Mouse (Mus musculus) heart, postnatal 4 days (tissue): ENCODE data around the gene Plek2. TPM values are rescaled to one million over a fixed set of nuclear protein-coding genes. Genes with fewer than 3 reads are reported as not detected.

Experiments
- DNase-seq: peaks from one replicate; pipeline ENCODE4 v3.0.0; 2021
- total RNA-seq, 2 experiments: library from RNA; stranded (reverse); gene quantifications; 2 replicates each; pipeline ENCODE4 v1.2.3; 2021

Plek2 gene
- total RNA-seq, 2 experiments from 2014 or later = 0.45 to 0.54 TPM

GRCm38 (mm10) chr12:78910684-78911461 lies 4.1 kb upstream of the Plek2 start:
- no peak for DNase-seq

- no peak for DNase-seq
These were observed 1.4 kb upstream of the Plek2 start for GRCm38 (mm10) chr12:78908081-78908605.

GRCm38 (mm10) chr12:78904499-78904898 lies 2.3 kb downstream of the Plek2 start:
- DNase-seq = no peak

- no peak for DNase-seq
These were observed 3.5 kb downstream of the Plek2 start for GRCm38 (mm10) chr12:78903313-78903712.

GRCm38 (mm10) chr12:78901467-78901866 lies 5.3 kb downstream of the Plek2 start:
- DNase-seq = no peak

GRCm38 (mm10) chr12:78897861-78898260 lies 8.9 kb downstream of the Plek2 start:
- no peak for DNase-seq

- DNase-seq = no peak
These were observed 15.6 kb downstream of the Plek2 start for GRCm38 (mm10) chr12:78891149-78891548.

- DNase-seq = no peak
These were observed 16.7 kb downstream of the Plek2 start for GRCm38 (mm10) chr12:78890062-78890461.

GRCm38 (mm10) chr12:78874581-78874980 lies 32.2 kb downstream of the Plek2 start:
- no peak for DNase-seq

GRCm38 (mm10) chr12:78868115-78868514 lies 38.6 kb downstream of the Plek2 start:
- no peak for DNase-seq

- peak; percentile 20 for DNase-seq
These were observed 41.3 kb downstream of the Plek2 start for GRCm38 (mm10) chr12:78865434-78865833.

- no peak for DNase-seq
These were observed 44.5 kb downstream of the Plek2 start for GRCm38 (mm10) chr12:78862254-78862730.

- peak; percentile 98 for DNase-seq
These were observed 45.1 kb downstream of the Plek2 start, which contains the start of the genes Atp6v1d and Eif2s1 for GRCm38 (mm10) chr12:78861496-78862253. Gene Atp6v1d, minus strand, starts transcription at chr12:78861638. Gene Eif2s1, plus strand, starts transcription at chr12:78861819.

GRCm38 (mm10) chr12:78860921-78861495 lies 45.8 kb downstream of the Plek2 start:
- DNase-seq = no peak

- DNase-seq = no peak
These were observed 58.5 kb downstream of the Plek2 start for GRCm38 (mm10) chr12:78848246-78848645.

- no peak for DNase-seq
These were observed 64.3 kb downstream of the Plek2 start for GRCm38 (mm10) chr12:78842429-78842828.

GRCm38 (mm10) chr12:78839906-78840305 lies 66.9 kb downstream of the Plek2 start:
- DNase-seq = peak; percentile 10

Other genes with a start within 250 kb of the Plek2 start
- gene Fam71d, start 215.4 kb downstream of the Plek2 start, total RNA-seq = 1 to 10 TPM in 1 of 2 experiments, not detected in 1; 1.0 TPM
- 10 to 100 TPM; 18.4 to 23.8 TPM for gene Mpp5, start 158.1 kb downstream of the Plek2 start, total RNA-seq
- 10 to 100 TPM; 89.0 to 90.6 TPM for gene Atp6v1d, start 45.3 kb downstream of the Plek2 start, total RNA-seq
- gene Eif2s1, start 45.1 kb downstream of the Plek2 start, total RNA-seq = 10 to 100 TPM; 81.4 to 84.9 TPM
- gene Tmem229b, start 100.7 kb upstream of the Plek2 start, total RNA-seq = 1 to 10 TPM; 3.1 to 3.8 TPM
- 10 to 100 TPM; 10.3 to 13.9 TPM for gene Plekhh1, start 122.2 kb upstream of the Plek2 start, total RNA-seq
- gene Pigh, start 182.7 kb upstream of the Plek2 start, total RNA-seq = 1 to 10 TPM; 3.8 to 4.4 TPM
- not detected for gene Arg2, start 223.8 kb upstream of the Plek2 start, total RNA-seq